Mouse (Mus musculus) regulatory T cell (primary cell): Measurements from ENCODE around the gene Pex5l.

Experiments used
- in situ Hi-C: fragments of 300-600 bp; cut with MboI, MseI; formaldehyde crosslinking; loops from one replicate; pipeline ENCODE4 v1.15.1; 2025; ENCODE audit warnings: high pct_unique_total_duplicates

The Pex5l gene

DNA sequence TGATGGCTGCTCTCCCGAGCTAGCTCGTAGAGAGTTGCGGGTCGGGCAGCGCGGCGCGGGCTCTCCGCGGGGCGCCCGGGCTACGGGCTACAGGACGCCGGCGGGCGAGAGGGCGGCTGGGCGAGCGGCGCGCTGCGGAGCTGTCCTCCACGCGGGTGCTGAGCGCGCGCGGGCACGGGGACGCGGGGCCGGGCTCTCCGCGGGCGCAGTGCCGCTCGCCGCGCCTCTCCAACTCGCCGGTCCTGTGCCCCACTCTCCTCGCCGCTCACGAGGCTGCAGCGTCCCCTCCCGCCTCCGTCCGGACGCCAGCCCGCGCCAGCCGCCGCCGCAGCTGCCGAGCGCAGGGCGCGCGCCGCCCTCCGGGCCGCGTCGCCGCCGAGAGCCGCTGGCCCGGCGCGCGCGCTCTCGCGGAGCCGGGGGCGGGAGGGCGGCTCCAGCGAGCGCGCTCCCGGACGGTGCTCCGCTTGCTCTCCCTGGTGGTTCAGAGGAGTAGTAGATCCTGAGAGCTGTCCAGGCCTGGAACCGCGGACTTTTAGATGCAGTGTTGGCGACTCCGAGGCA is at the start of gene Pex5l:
Pex5l (minus strand) TSS at position 347 of the 561 bp plus-strand sequence.
- in situ Hi-C loops: no loop called here

- in situ Hi-C loops: no loop called here
These were observed 22.1 kb upstream of the Pex5l start for GRCm38 (mm10) chr3:33165186-33165585.

DNA sequence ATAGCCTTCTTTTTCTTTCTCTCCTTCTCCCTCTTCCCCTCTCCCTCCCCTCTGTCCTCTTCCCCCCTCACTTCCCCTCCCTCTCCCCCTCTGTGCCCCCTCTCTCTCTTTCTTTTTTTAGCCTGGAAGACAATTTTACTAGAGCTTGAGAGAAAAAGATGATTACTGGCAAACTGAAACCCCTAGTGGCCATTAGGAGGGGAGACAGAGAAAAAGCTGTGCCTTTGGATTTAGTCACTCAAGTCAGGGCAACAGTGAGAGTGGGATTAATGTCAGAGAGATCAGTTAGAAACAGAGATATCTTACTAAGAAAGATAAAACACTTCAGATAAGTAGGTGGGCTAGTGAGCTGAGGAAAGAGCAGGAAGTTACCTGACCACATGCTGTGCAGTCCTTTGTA is 20.8 kb upstream of the Pex5l start:
- in situ Hi-C loops: no loop called here

DNA sequence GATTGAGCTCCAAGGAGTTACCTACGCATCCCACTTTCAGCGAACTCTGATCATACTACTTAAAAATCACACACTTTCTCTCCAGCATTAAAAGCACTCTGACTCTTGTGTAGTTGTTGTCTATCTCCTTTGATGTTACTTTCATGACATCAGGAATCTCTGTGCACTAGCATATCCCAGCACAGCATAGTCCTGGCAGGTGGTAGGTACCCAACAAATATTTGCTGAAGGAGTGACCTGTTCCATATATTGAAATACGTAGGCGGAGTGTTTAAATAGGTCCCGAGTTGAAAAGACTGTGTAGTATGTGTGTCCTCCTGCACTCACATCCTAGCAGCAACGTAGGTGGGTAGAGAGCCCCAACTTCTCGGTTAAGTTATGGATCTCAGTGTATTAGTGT is 545 bp upstream of the Pex5l start:
- in situ Hi-C loops: no loop called here

GRCm38 (mm10) chr3:33142398-33142797 is 649 bp downstream of the Pex5l start:
- in situ Hi-C loops: no loop called here

DNA sequence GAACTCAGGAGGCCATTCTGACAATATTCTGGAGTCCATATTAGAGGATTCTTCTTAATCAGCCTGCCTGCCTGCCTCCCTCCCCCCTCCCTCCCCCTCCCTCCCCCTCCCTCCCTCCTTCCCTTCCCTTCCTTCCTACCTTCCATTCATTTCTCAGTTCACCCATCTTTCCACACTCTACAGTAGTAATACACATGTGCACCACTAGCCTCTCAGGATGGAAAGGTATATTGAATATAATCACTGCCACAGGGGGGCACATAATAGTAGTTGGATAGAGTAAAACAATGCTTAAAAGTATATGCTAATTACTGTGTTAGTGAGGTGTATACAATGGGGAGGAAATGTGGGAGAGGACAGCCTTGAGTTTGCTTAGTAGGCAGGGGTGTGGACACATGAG is 13.1 kb downstream of the Pex5l start:
- in situ Hi-C loops: loop anchor here (10.0 kb wide), 1 partner anchor 1275 kb away; no protein-coding TSS in a partner anchor

DNA sequence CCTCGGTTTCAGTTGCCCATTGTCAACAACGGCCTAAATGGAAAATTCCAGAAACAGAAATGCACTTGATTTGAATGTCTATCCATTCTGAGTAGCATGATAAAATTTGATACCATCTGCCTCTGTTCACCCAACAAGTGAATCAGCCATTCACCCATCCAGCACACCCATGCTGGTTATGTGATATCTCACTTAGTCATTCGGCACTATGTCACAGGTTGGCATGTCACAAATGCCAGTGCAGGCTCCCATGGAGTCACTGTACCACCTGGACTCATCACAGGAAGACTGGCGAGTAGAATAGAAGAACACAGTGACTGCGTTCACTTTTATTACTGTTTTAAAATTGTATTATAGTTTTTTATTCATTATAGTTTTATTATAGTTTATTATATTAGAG is 18.3 kb downstream of the Pex5l start:
- in situ Hi-C loops: loop anchor here (10.0 kb wide), 1 partner anchor 1270 kb away; no protein-coding TSS in a partner anchor

- in situ Hi-C loops: no loop called here
These were observed 37.3 kb downstream of the Pex5l start for GRCm38 (mm10) chr3:33105785-33106184.

- in situ Hi-C loops: no loop called here
These were observed 39.5 kb downstream of the Pex5l start for GRCm38 (mm10) chr3:33103501-33103900.

DNA sequence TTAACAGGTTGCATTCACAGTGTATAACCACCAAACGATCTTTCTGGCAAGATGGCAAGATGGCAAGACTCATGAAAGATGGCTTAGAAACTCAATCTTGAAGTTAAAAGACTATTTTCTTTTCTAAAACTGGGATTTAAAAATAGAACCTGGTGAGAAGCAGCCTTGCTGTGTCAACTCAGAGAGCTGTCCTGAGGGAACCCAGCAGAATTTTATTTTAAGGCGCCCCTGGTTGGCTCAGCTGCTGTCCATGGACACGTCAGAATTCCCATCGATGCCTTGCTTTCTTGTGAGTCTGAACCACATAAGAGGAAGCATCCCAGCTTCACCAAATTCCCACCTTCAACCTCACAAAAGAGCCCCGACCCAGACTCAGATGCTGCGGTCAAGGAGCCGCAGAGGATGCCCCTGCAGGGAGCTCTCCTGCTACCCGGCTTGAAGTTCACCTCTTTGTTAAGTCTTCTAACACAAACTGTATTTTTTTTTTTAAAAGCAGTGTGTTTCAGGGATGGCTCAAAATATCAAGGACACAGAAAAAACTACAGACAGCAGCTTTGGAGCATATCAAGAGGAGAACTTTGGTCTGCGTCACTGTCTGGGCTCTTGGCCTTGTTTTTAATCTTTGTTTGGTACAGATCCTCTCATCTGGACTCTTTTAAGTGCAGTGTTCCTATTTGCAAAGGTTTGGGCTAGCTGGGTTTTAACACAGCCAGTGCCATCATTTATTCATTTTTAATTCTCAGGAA is 44.3 kb downstream of the Pex5l start:
- in situ Hi-C loops: no loop called here

DNA sequence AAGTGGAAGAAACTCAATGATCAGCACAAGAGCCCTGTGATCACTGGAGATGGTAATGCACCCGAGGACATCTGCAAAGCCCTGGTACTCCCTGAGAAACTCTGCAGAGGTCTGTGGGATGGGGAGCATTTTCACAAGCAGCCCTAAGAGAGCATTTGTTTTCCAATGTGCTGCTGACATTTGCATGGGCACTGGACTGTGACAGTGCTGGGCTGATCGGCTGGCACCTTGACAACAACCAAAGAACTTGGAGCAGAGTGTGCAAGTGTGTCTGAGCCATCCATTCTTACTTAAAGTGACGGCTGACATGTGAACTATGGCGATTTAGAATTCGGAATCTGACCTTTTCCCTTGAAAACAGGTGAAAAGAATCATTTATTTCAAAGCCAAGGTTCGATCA is 49.4 kb downstream of the Pex5l start:
- in situ Hi-C loops: no loop called here

GRCm38 (mm10) chr3:33090001-33090400 is 53.0 kb downstream of the Pex5l start:
- in situ Hi-C loops: no loop called here

DNA sequence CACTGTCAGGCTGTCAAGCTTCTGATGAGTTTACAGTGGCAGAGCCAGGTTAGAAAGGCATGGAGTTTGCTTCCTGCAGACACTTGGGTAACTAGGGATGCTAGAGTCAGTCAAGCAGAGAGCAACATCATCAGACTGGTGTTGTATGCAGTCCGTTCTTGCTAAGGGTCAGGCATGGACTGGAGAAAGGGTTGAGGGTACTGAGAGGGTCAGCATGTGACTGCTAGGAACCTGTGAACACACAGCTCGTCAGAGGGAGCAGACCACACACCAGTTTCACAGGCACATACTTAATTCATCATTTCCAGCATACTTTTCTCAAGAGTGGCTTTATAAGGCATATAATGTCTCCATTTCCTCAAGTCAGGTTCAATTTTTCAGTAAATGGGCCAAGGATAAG is 53.6 kb downstream of the Pex5l start:
- in situ Hi-C loops: loop anchor here (10.0 kb wide), 1 partner anchor 765 kb away; no protein-coding TSS in a partner anchor

GRCm38 (mm10) chr3:33088276-33088675 is 54.8 kb downstream of the Pex5l start:
- in situ Hi-C loops: loop anchor here (10.0 kb wide), 1 partner anchor 767 kb away; no protein-coding TSS in a partner anchor

DNA sequence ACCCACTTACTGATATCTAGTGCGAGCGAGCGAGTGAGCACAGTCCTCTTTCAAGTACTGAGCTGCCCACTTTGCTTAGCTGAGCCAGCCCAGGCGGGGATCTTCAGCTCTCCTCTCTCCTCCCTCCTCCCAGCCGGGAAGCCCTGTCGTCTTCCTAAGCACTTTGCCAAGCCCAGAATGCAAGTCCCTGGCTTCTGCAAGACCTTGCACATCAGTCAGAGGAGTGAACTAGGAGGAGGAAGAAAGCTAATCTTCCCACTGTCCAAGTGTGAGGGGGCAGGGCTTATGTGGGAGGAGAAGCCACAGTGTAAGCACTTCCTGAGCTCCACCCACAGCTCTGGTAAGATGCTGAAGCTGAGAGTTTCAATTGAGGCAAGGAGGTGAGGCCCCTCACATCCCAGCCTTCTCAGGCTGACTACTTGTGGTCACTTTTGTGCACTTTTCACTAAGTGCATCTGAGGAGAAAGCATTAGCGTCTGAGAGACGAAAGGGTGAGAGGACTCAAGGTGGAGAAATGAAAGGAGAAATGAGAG is 60.2 kb downstream of the Pex5l start:
- in situ Hi-C loops: loop anchor here (10.0 kb wide), 1 partner anchor 772 kb away; no protein-coding TSS in a partner anchor

DNA sequence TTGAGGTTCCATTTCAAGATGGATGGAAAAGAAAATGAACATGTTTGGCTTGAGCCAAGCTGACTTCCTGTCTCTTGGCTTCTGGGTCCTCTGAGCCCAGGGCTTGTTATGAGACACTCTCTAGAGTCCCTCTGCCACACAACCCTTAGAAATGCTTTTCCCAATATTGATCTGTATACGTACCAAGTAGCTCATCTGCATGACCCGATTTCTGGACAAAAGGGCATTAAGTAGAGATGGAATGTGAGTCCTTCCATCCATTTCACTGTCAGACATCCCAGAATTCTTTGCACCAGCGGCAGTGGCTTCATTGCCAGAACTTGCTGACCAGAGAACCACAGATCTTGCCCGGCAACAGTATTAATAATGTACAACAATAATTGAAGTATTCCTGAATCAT is 61.3 kb downstream of the Pex5l start:
- in situ Hi-C loops: loop anchor here (10.0 kb wide), 1 partner anchor 773 kb away; no protein-coding TSS in a partner anchor

DNA sequence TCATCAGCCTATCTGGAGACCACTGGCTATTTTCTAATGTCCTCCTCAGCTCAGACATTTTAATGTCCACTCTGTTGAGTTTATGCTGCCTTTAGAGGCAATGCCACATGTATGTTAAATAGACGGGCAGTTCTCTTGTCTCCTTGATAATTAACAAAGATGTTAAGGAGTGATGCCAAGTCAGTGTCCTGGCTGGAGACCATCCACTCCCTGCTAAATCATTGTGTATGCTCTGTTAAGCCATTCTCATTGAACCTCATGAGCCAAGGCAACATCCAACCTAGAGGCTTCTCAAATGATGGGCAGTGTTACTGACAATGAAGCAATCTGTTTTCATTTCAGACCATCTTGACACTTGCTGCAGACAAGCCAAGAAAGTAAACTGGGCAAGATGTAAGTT is 63.4 kb downstream of the Pex5l start:
- in situ Hi-C loops: loop anchor here (10.0 kb wide), 1 partner anchor 775 kb away; no protein-coding TSS in a partner anchor

DNA sequence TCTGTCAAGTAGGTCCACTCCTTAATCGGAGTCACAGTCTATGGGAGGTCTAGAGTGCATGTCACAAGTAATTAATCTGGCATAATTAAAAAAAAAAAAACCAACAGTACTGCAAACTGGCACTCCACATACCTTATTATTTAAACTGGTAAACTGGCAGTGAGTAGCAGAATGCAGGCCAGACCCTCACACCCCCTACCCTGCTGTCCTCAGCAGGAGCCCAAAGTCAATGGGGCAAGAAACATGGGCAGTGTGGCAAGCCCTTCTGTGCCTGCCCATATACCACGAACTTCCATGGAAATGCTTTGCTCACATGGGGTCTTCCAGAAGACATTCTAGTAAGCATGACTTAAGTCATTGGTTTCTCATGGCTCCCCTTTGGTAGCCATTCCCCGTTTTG is 63.9 kb downstream of the Pex5l start:
- in situ Hi-C loops: no loop called here

DNA sequence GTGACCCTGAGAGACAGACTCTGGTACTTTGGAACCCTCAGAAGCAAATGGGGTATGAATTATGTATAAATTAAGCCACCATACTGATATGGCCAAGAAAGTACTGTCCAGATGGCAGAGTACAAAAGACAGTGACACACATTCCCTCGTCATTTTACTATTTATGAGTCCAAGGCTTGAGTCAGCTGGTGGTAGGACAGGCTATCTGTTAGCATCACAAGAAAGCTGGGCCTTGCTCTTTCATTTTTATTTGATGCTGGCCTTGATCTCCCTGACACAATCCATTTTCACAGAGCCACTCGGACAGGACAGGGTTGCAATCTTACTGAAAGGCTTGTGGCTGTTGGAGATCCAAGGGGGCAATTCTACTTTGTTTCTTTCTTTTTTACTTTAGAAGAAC is 67.4 kb downstream of the Pex5l start:
- in situ Hi-C loops: no loop called here

DNA sequence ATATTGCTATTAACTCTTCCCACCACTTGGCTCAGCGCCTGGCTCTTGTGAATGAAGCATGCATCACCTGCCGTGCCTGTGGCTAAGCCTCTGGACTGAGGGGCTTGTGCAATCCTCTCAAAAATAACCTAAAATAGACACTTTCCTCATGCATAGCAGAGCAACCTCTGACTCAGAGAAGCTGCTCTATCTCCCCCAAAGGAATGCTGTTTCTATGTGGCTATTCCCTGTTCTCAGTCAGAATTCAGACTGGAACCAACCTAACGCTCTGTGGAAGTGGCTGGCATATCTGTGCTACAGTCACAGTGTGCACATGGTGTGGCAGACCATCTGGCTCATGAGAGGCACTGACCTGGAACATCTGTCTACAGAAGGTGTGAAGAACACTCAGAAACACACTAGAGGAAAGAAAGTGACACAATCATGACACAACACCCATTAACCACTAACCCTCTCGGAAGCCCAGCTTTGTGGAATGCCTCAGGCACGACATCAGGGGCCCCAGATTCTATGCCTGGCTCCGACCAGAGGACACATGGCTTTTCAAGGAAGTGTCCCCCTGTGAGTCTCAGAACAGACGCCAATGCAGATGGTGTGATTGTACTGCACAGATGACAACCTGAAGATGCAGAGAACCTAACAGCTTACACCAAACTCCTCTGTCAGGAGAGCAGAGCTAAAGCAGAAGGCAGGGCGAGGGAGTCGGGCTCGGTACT is 68.6 kb downstream of the Pex5l start:
- in situ Hi-C loops: no loop called here

- in situ Hi-C loops: no loop called here
These were observed 69.2 kb downstream of the Pex5l start for GRCm38 (mm10) chr3:33073905-33074265.

- in situ Hi-C loops: no loop called here
These were observed 72.3 kb downstream of the Pex5l start for GRCm38 (mm10) chr3:33070771-33071170.
